Mouse (Mus musculus) CH12.LX (cell line): Measurements from ENCODE around the gene Hacl1. TPM values are rescaled to one million over a fixed set of nuclear protein-coding genes. Genes with fewer than 3 reads are reported as not detected.
A peak's percentile ranks its signal among the peaks of the same experiment; 100 is the strongest.

ENCODE experiments used
- DNase-seq: peaks from one replicate; pipeline ENCODE4 v3.0.0-alpha.2; 2013; ENCODE audit errors: extremely low read depth
- H3K27ac ChIP-seq: 2 replicates; pipeline ENCODE4 v1.5.1; 2012; ENCODE audit warnings: low read depth, mild to moderate bottlenecking, control low read depth, moderate library complexity; ENCODE audit not compliant: insufficient read depth
- H3K27me3 ChIP-seq: replicated peaks from 2 replicates; pipeline ENCODE3; 2012; ENCODE audit warnings: inconsistent platforms
- H3K36me3 ChIP-seq, 2 experiments: replicated peaks in 1 of 2; 2 replicates each; pipeline versions ENCODE3 to v1.6.1; 2012; ENCODE audit warnings: inconsistent platforms in 1 of 2, low read length in 1 of 2, mild to moderate bottlenecking in 1 of 2, mixed read lengths in 1 of 2, moderate library complexity in 1 of 2; ENCODE audit not compliant: control insufficient read depth in 1 of 2, insufficient read depth in 1 of 2
- H3K4me1 ChIP-seq, 2 experiments: 2 replicates each; pipeline ENCODE4 v1.6.1; 2012; ENCODE audit warnings: inconsistent platforms in 1 of 2, moderate library complexity in 1 of 2; ENCODE audit not compliant: insufficient read depth in 2 of 2, control insufficient read depth in 1 of 2
- H3K4me2 ChIP-seq: 2 replicates; pipeline ENCODE4 v1.6.1; 2012; ENCODE audit warnings: low read depth, mild to moderate bottlenecking, control low read depth; ENCODE audit not compliant: poor library complexity, insufficient read depth, severe bottlenecking
- H3K4me3 ChIP-seq, 3 experiments: fragments of 150-350 bp in 1 of 3; sonication (generic) in 1 of 3; replicated peaks in 1 of 3; 2 replicates each; pipeline versions ENCODE3 to v1.5.1; 2011 to 2012; ENCODE audit warnings: low read depth in 2 of 3, low read length in 2 of 3, mild to moderate bottlenecking in 2 of 3, moderate library complexity in 2 of 3, control low read depth in 1 of 3, improper control_type of control experiment in 1 of 3, inconsistent platforms in 1 of 3, mixed read lengths in 1 of 3; ENCODE audit not compliant: poor library complexity in 1 of 3
- H3K79me2 ChIP-seq: replicated peaks from 2 replicates; pipeline ENCODE4 v1.6.1; 2012; ENCODE audit warnings: mild to moderate bottlenecking, moderate library complexity; ENCODE audit not compliant: control insufficient read depth, poor library complexity, insufficient read depth, severe bottlenecking; ENCODE audit errors: extremely low read depth
- H3K9ac ChIP-seq: 2 replicates; pipeline ENCODE4 v1.6.1; 2012; ENCODE audit warnings: low read depth, mild to moderate bottlenecking, control low read depth, moderate library complexity; ENCODE audit not compliant: insufficient read depth
- H3K9me3 ChIP-seq: replicated peaks from 2 replicates; pipeline ENCODE3; 2012; ENCODE audit warnings: low read length, inconsistent platforms, mixed read lengths
- BHLHE40 ChIP-seq: IDR thresholded peaks from 2 replicates; pipeline ENCODE4 v1.6.1; 2011; ENCODE audit warnings: mild to moderate bottlenecking, low read depth, low read length, improper control_type of control experiment
- CHD1 ChIP-seq: IDR thresholded peaks from 2 replicates; pipeline ENCODE4 v1.6.1; 2012; ENCODE audit warnings: low read depth, low read length, improper control_type of control experiment, inconsistent platforms
- CHD2 ChIP-seq: IDR thresholded peaks from 2 replicates; pipeline ENCODE4 v1.6.1; 2011; ENCODE audit warnings: low read length, improper control_type of control experiment
- E2F4 ChIP-seq: IDR thresholded peaks from 2 replicates; pipeline ENCODE4 v1.6.1; 2011; ENCODE audit warnings: low read depth, low read length, improper control_type of control experiment; ENCODE audit not compliant: insufficient replicate concordance
- EP300 ChIP-seq: IDR thresholded peaks from 2 replicates; pipeline ENCODE4 v1.6.1; 2011; ENCODE audit warnings: low read length, improper control_type of control experiment
- ETS1 ChIP-seq: conservative IDR thresholded peaks from 2 replicates; pipeline ENCODE4 v1.6.1; 2012; ENCODE audit warnings: low read depth, mild to moderate bottlenecking, inconsistent platforms, low read length, improper control_type of control experiment, moderate library complexity
- GABPA ChIP-seq: IDR thresholded peaks from 2 replicates; pipeline ENCODE4 v1.6.1; 2012; ENCODE audit warnings: low read depth, low read length, improper control_type of control experiment, inconsistent platforms; ENCODE audit not compliant: insufficient replicate concordance
- HCFC1 ChIP-seq: IDR thresholded peaks from 2 replicates; pipeline ENCODE4 v1.6.1; 2012; ENCODE audit warnings: low read depth, mild to moderate bottlenecking, inconsistent platforms, low read length, improper control_type of control experiment
- IRF4 ChIP-seq: IDR thresholded peaks from 2 replicates; pipeline ENCODE4 v1.6.1; 2014; ENCODE audit warnings: low read depth, mild to moderate bottlenecking, inconsistent platforms, low read length, improper control_type of control experiment
- TBP ChIP-seq: conservative IDR thresholded peaks from 2 replicates; pipeline ENCODE4 v1.6.1; 2011; ENCODE audit warnings: low read depth, low read length, improper control_type of control experiment
- ZKSCAN1 ChIP-seq: IDR thresholded peaks from 2 replicates; pipeline ENCODE4 v1.6.1; 2012; ENCODE audit warnings: low read depth, inconsistent platforms, low read length, improper control_type of control experiment, borderline replicate concordance
- ZMIZ1 ChIP-seq: IDR thresholded peaks from 2 replicates; pipeline ENCODE4 v1.6.1; 2012; ENCODE audit warnings: low read depth, mild to moderate bottlenecking, inconsistent platforms, low read length, improper control_type of control experiment
- dilution Hi-C: fragments of 300-500 bp; cut with MboI; formaldehyde crosslinking; loops from 2 replicates; pipeline ENCODE4 v1.14.3; 2020; ENCODE audit warnings: low sequenced_read_pairs; ENCODE audit not compliant: extremely low pct_unique_long_range_greater_than_20kb, extremely low pct_ligation_motif_present
- in situ Hi-C: fragments of 300-500 bp; cut with MboI; formaldehyde crosslinking; loops from 3 replicates; pipeline ENCODE4 v1.14.3; 2019; ENCODE audit warnings: low sequenced_read_pairs, low pct_ligation_motif_present, low pct_unique_long_range_greater_than_20kb, mixed read lengths
- polyA plus RNA-seq: library from polyadenylated mRNA; unstranded; fragments of >175 nt; gene quantifications from 2 replicates; pipeline ENCODE4 v1.2.1, GENCODE M21; 2012; ENCODE audit warnings: low read depth; ENCODE audit not compliant: insufficient read length
- total RNA-seq, 2 experiments: library from RNA; depleted of rRNA; stranded (reverse); fragments of 300-350 nt in 1 of 2; fragments of >200 nt in 1 of 2; gene quantifications; 2 replicates each; pipeline ENCODE4 v1.2.3; 2012 to 2014

Hacl1 gene
- total and polyA plus RNA-seq, 3 experiments = 13.6 to 22.6 (median 20.2) TPM

DNA sequence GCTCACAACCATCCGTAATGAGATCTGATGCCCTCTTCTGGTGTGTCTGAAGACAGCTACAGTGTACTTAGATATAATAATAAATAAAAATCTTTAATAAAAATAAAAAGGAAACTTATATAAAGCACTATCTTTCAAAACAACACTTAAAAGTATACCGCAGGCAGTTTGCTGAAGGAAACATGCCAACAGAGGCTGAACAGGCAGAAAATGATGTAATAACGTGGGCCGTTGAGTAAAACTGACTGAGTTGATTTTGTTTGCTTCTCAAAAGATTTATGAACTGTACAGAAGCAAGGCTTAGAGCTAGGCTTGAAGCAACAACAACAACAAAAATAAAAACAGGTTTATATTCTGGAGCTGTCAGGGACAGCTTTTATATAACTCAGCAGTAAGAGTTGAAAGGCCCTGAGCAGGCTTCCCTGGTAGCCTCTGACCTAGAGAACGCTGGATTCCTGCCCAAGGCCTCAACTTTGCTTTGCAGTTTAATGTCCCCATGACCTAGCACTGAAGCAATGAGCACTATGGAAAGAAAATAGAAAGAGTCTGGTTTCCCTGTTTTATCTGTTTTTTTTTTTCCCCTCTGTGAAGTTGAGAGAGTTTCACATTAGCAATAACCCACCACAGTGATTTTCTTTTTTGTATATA is 3.2 kb upstream of the Hacl1 start:
- Histone ChIP-seq H3K9me3 (peaks cover 2% of the 10 kb centered on the region), H3K4me2 (no peak overlapping the region), H3K27ac (no peak overlapping the region), H3K4me3 (no peak overlapping the region), H3K9ac (no peak overlapping the region), H3K4me1 (peaks cover 3 to 33% of the 10 kb centered on the region in 2 experiments), H3K36me3 (peaks cover 0 to 12% of the 10 kb centered on the region in 2 experiments), H3K27me3 (no peaks in the 10 kb centered on the region), H3K79me2 (no peaks in the 10 kb centered on the region; the same call in 1 of the 2 replicates)
- DNase-seq = no peak
- in situ Hi-C loops = no loop called here
- dilution Hi-C loops = no loop called here
- TF ChIP-seq ETS1 (no peak), BHLHE40 (no peak), TBP (no peak)

- dilution Hi-C loops (no loop called here), in situ Hi-C loops (no loop called here)
- Histone ChIP-seq H3K36me3 (peaks cover 0 to 12% of the 10 kb centered on the region in 2 experiments), H3K4me3 (peak overlapping the region; percentile 64 to 82 (median 70)), H3K9ac (peak overlapping the region; percentile 76), H3K27ac (no peak overlapping the region), H3K4me1 (peaks cover 3 to 33% of the 10 kb centered on the region in 2 experiments), H3K9me3 (peaks cover 2% of the 10 kb centered on the region), H3K27me3 (no peaks in the 10 kb centered on the region), H3K79me2 (no peaks in the 10 kb centered on the region; the same call in 1 of the 2 replicates)
- DNase-seq = no peak
- TF ChIP-seq IRF4 (no peak), E2F4 (no peak), GABPA (no peak), CHD2 (no peak), EP300 (no peak), HCFC1 (no peak), CHD1 (0 out of 2 replicates have a peak, but pooled peaks have one; percentile 14), ZKSCAN1 (no peak), ZMIZ1 (no peak)
- TF ChIP-seq, all 38 proteins: peak for 1
- H3K4me2 ChIP-seq = peak overlapping the region; percentile 97
Measured at GRCm38 (mm10) chr14:31641506-31642155, 545 bp upstream of the Hacl1 start.
